Mouse (Mus musculus): ENCODE data around the gene Chmp2a. TPM values are rescaled to one million over a fixed set of nuclear protein-coding genes. Genes with fewer than 3 reads are reported as not detected.

Chmp2a gene
- polyA plus RNA-seq, 1 experiment from 2014 or later = 140 TPM

Other genes starting within 250 kb of the Chmp2a start
- gene Zscan18, start 231.2 kb downstream of the Chmp2a start, polyA plus RNA-seq (2014; fragmentation: Nextera tagmentation; extraction: Ambion mirVana) = 11.7 and 12.8 TPM in 2 replicates
- gene Zfp329, start 215.9 kb downstream of the Chmp2a start, polyA plus RNA-seq (2014; fragmentation: Nextera tagmentation; extraction: Ambion mirVana) = 19.5 and 19.8 TPM in 2 replicates
- 28.9 and 32.3 TPM in 2 replicates for gene Zfp110, start 200.0 kb downstream of the Chmp2a start, polyA plus RNA-seq (2014; fragmentation: Nextera tagmentation; extraction: Ambion mirVana)
- gene Zfp128, start 153.6 kb downstream of the Chmp2a start, polyA plus RNA-seq (2014; fragmentation: Nextera tagmentation; extraction: Ambion mirVana) = 5.3 and 6.3 TPM in 2 replicates
- 19.6 and 21.7 TPM in 2 replicates for gene Zscan22, start 137.0 kb downstream of the Chmp2a start, polyA plus RNA-seq (2014; fragmentation: Nextera tagmentation; extraction: Ambion mirVana)
- 788 and 866 TPM in 2 replicates for gene Rps5, start 112.5 kb downstream of the Chmp2a start, polyA plus RNA-seq (2014; fragmentation: Nextera tagmentation; extraction: Ambion mirVana)
- gene Rnf225, start 107.4 kb downstream of the Chmp2a start, polyA plus RNA-seq (2014; fragmentation: Nextera tagmentation; extraction: Ambion mirVana) = 0.55 and 0.59 TPM in 2 replicates
- gene Zfp324, start 69.0 kb downstream of the Chmp2a start, polyA plus RNA-seq (2014; fragmentation: Nextera tagmentation; extraction: Ambion mirVana) = 7.8 TPM in 2 replicates
- gene Zfp446, start 57.0 kb downstream of the Chmp2a start, polyA plus RNA-seq (2014; fragmentation: Nextera tagmentation; extraction: Ambion mirVana) = 9.6 and 9.8 TPM in 2 replicates
- gene Slc27a5, start 36.6 kb downstream of the Chmp2a start, polyA plus RNA-seq (2014; fragmentation: Nextera tagmentation; extraction: Ambion mirVana) = not detected in 2 replicates
- gene Trim28, start 35.7 kb downstream of the Chmp2a start, polyA plus RNA-seq (2014; fragmentation: Nextera tagmentation; extraction: Ambion mirVana) = 399 and 443 TPM in 2 replicates
- 25.7 and 32.8 TPM in 2 replicates for gene Zbtb45, start 24.8 kb downstream of the Chmp2a start, polyA plus RNA-seq (2014; fragmentation: Nextera tagmentation; extraction: Ambion mirVana)
- gene Ube2m, start 3.5 kb upstream of the Chmp2a start, polyA plus RNA-seq (2014; fragmentation: Nextera tagmentation; extraction: Ambion mirVana) = 152 and 166 TPM in 2 replicates
- gene Mzf1, start 20.0 kb upstream of the Chmp2a start, polyA plus RNA-seq (2014; fragmentation: Nextera tagmentation; extraction: Ambion mirVana) = 1.3 and 2.7 TPM in 2 replicates
- gene Vmn1r85, start 60.4 kb upstream of the Chmp2a start, polyA plus RNA-seq (2014; fragmentation: Nextera tagmentation; extraction: Ambion mirVana) = not detected in 2 replicates
- not detected in 2 replicates for gene Vmn1r86, start 85.1 kb upstream of the Chmp2a start, polyA plus RNA-seq (2014; fragmentation: Nextera tagmentation; extraction: Ambion mirVana)
- not detected in 2 replicates for gene Vmn1r87, start 105.3 kb upstream of the Chmp2a start, polyA plus RNA-seq (2014; fragmentation: Nextera tagmentation; extraction: Ambion mirVana)
- not detected in 2 replicates for gene Vmn1r88, start 124.8 kb upstream of the Chmp2a start, polyA plus RNA-seq (2014; fragmentation: Nextera tagmentation; extraction: Ambion mirVana)
- not detected in 2 replicates for gene Vmn1r89, start 178.2 kb upstream of the Chmp2a start, polyA plus RNA-seq (2014; fragmentation: Nextera tagmentation; extraction: Ambion mirVana)
- gene Lig1, start 242.5 kb upstream of the Chmp2a start, polyA plus RNA-seq (2014; fragmentation: Nextera tagmentation; extraction: Ambion mirVana) = 136 and 137 TPM in 2 replicates
- 8.9 and 9.2 TPM in 2 replicates for gene Zswim9, start 243.9 kb upstream of the Chmp2a start, polyA plus RNA-seq (2014; fragmentation: Nextera tagmentation; extraction: Ambion mirVana)